ENCODE assay signal across 8 mouse cellular contexts in the genomic region with DNA sequence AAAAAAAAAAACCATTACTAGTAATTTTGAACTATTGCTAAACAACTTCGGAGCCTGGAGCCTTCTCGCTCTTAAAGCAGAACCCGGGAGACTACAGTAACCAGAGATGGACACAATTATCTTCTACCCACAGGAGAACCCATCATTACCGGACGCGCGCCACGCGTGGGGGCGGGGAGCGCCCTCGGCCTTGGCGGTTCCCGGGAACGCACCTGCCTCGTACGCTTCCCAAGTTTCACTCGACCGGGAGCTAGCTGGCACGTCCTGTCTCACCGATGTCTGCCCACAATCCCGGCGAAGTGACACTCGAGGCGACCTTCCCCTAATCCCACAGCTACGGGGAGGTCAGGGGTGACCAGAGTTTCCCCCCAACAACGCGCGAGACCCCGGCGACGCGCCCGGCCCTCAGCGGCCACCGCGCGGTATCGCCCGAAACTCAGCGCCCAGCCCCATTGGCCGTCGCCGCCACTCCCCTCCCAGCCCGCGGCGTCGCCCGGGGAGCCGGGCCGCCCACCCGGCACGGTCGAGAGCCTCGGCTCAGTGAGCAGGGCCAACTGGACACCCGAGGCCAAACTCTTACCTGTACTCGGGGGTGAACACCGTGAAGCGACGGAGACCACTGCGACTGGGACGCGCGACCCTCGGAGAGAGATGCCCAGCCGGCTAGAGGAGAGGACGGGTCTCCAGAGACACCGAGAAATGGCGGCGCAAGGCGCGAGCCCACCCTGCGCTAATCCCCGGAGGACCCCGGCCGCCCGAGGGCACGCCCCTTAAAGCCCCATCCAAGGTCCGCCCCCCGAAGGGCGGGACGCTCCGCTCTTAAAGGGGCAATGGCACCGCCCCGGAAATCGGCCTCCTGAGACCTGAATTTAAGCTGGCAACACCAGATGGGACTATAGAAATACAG. TPM values are rescaled to one million over a fixed set of nuclear protein-coding genes. Genes with fewer than 3 reads are reported as not detected.
DNase-seq lines count a peak whose midpoint lies in the region; ATAC-seq lines count a peak whose summit lies in the region.

A gene (minus strand): TSS at position 796 of the 907 bp plus-strand sequence.

- peak within 1 kb of the TSS; percentile 79 for H3K27ac ChIP-seq in hindbrain, embryonic 15.5 days (replicated peaks)

- H3K27me3 ChIP-seq in hindbrain, embryonic 15.5 days, result no peaks in the 10 kb centered on the region

- under 1% methylated on average over 86 of the region's 86 CpGs for WGBS in hindbrain, embryonic 15.5 days

- no peaks in the 10 kb centered on the region for H3K36me3 ChIP-seq in hindbrain, embryonic 15.5 days

- peak; percentile 96 for ATAC-seq in hindbrain, embryonic 15.5 days (ENCODE audit: low FRiP score, low read depth)

- DNase-seq in WW6 (ENCODE audit: low read depth, low spot score), result peak; percentile 76
- peak; percentile 57 to 67 for DNase-seq in cerebellum, postnatal 36 days
- DNase-seq in gastrocnemius, adult 18-20 months (ENCODE audit: low spot score), result peak; percentile 81
- peak; percentile 63 to 76 for DNase-seq in layer of hippocampus, postnatal 36 days
- peak; percentile 90 for DNase-seq in lung, postnatal 36 days
- DNase-seq in retina, postnatal 1 day, result peak; percentile 95
- peak; percentile 88 for DNase-seq in thymus, postnatal 4 days

- peak within 1 kb of the TSS; percentile 65 for H3K9ac ChIP-seq in hindbrain, embryonic 15.5 days

- H3K4me1 ChIP-seq in hindbrain, embryonic 15.5 days (replicated peaks), result peaks cover 12% of the 10 kb centered on the region

- H3K9me3 ChIP-seq in hindbrain, embryonic 15.5 days, result no peaks in the 10 kb centered on the region

- H3K4me3 ChIP-seq in hindbrain, embryonic 15.5 days, result peak within 1 kb of the TSS; percentile 98

- peak within 1 kb of the TSS; percentile 88 for H3K4me2 ChIP-seq in hindbrain, embryonic 15.5 days

RNA-seq across cellular contexts. Expression of the gene that starts here (rescaled TPM):
- total RNA-seq in gastrocnemius, adult 18-20 months (2021), result 1 to 10 TPM; 4.1 to 4.5 TPM
- 17.6 and 20.6 TPM in 2 replicates for polyA plus RNA-seq in hindbrain, embryonic 15.5 days (2015; fragmentation: Nextera tagmentation; extraction: Ambion mirVana)
- 1 to 10 TPM; 6.4 to 6.8 TPM for total RNA-seq in layer of hippocampus, postnatal 36 days (2021)

Comparison
In these comparisons a context has a peak if more than half of its experiments do, and no peak if none do; other contexts are left out.
1. Peak in every context shown above with its lines: DNase-seq, ATAC-seq, H3K4me3 ChIP-seq and H3K27ac ChIP-seq.